28 mouse cellular contexts compared by ENCODE assay signal in the genomic region with DNA sequence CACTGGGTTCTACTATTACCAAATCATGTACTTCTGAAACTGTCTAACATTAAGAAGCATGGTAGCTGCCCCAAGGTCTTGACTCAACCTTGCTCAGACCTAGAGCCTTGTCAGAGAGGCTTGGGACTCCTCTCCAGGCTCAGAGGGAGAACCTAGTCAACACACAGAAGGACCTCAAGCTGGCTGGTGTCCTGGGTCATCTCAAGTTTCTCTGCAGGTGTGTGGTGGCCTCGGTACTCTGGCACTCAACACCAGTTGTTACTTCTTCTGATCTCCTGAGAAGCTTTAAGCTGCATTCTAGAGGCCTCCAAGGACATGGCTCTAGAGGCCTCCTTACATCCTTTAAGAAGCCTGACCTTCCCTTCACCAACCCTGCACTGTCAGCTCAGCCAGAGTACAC. TPM values are rescaled to one million over a fixed set of nuclear protein-coding genes. Genes with fewer than 3 reads are reported as not detected.
"Had no signal": no experiment of that assay in that cellular context is flagged by ENCODE, and none has a peak within 500 bp of the region (broad histone marks: within the 10 kb centered on the region; RNA-seq: fewer than 3 reads in every experiment).

No protein-coding gene starts in this region.

- DNase-seq: cerebellum, adult 2 months; cerebellum, adult 8-10 months; cerebellum, adult 9-10 months; cerebellum, adult 9-11 months; cerebellum, postnatal 10 days; cerebellum, postnatal 14 days; cerebellum, postnatal 25 days; cerebellum, postnatal 36 days; embryo, embryonic 11 days; forebrain, postnatal 0 days; gastrocnemius, adult 2 months; gastrocnemius, postnatal 10 days; gastrocnemius, postnatal 14 days; gastrocnemius, postnatal 25 days; gastrocnemius, postnatal 36 days; heart, adult 18-20 months; heart, adult 2 months had no signal

- H3K9me3 ChIP-seq: embryonic facial prominence, embryonic 10.5 days; embryonic facial prominence, embryonic 12.5 days; embryonic facial prominence, embryonic 13.5 days; embryonic facial prominence, embryonic 15.5 days; forebrain, embryonic 10.5 days; forebrain, embryonic 12.5 days; forebrain, embryonic 13.5 days; forebrain, embryonic 15.5 days had no signal

- H3K4me3 ChIP-seq: embryonic facial prominence, embryonic 10.5 days; embryonic facial prominence, embryonic 12.5 days; embryonic facial prominence, embryonic 13.5 days; embryonic facial prominence, embryonic 15.5 days; erythroblast, embryonic 14.5 days; forebrain, embryonic 10.5 days; forebrain, embryonic 12.5 days; forebrain, embryonic 13.5 days; forebrain, embryonic 15.5 days; gastrocnemius, adult 2 months; heart, adult 2 months had no signal

- H3K27ac ChIP-seq: embryonic facial prominence, embryonic 10.5 days; embryonic facial prominence, embryonic 12.5 days; embryonic facial prominence, embryonic 13.5 days; embryonic facial prominence, embryonic 15.5 days; forebrain, embryonic 10.5 days; forebrain, embryonic 12.5 days; forebrain, embryonic 13.5 days; forebrain, embryonic 15.5 days; gastrocnemius, adult 2 months; heart, adult 2 months had no signal

- H3K36me3 ChIP-seq: embryonic facial prominence, embryonic 10.5 days; embryonic facial prominence, embryonic 12.5 days; embryonic facial prominence, embryonic 13.5 days; embryonic facial prominence, embryonic 15.5 days; forebrain, embryonic 10.5 days; forebrain, embryonic 12.5 days; forebrain, embryonic 15.5 days had no signal

RNA-seq across cellular contexts. Expression of gene Cplx1, which starts 4.2 kb away (rescaled TPM):
- total RNA-seq: gastrocnemius, adult 2 months; gastrocnemius, adult 8-10 months; gastrocnemius, postnatal 25 days; gastrocnemius, postnatal 36 days; granulocyte monocyte progenitor cell, adult 5-6 weeks had no signal
